Mouse (Mus musculus): Measurements from ENCODE around the gene Ston2.

DNA sequence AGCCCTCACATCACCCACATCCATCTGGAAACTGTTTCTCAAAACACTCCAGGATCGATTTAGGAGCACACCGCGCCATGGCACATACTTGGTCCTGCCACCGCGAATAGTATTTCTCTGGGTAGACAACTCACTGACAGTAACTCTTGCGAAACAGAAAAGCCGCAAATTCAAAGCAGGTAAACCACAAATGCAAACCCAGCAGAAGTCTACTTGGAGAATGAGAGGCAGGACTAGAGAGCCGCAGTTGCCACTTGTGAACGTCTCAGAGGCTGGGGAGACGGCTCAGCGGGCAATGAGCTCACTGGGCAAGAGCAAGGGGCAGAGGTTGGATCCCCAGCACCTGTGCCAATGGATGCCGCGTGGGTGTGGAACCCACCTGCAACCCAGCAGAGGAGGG is 22.7 kb downstream of the Ston2 start:
- TF ChIP-seq CTCF (IDR thresholded peaks at IDR 0.05; ENCODE audit: low read depth) (no peak), EP300 (IDR thresholded peaks at IDR 0.05; ENCODE audit: low read depth) (no peak)
